Mouse (Mus musculus) spleen, adult 2 months (tissue): Measurements from ENCODE around the gene Ak2.

Experiments used
- CTCF ChIP-seq: fragments of 200-500 bp; IDR thresholded peaks from 2 replicates; pipeline ENCODE4 v1.5.1; 2011; ENCODE audit warnings: mild to moderate bottlenecking, inconsistent platforms; ENCODE audit not compliant: insufficient read depth, insufficient read length, insufficient replicate concordance; ENCODE audit errors: extremely low read depth
- POLR2A ChIP-seq: fragments of 200-500 bp; IDR thresholded peaks from 2 replicates; pipeline ENCODE4 v1.6.1; 2011; ENCODE audit warnings: low read depth, low read length, inconsistent platforms

DNA sequence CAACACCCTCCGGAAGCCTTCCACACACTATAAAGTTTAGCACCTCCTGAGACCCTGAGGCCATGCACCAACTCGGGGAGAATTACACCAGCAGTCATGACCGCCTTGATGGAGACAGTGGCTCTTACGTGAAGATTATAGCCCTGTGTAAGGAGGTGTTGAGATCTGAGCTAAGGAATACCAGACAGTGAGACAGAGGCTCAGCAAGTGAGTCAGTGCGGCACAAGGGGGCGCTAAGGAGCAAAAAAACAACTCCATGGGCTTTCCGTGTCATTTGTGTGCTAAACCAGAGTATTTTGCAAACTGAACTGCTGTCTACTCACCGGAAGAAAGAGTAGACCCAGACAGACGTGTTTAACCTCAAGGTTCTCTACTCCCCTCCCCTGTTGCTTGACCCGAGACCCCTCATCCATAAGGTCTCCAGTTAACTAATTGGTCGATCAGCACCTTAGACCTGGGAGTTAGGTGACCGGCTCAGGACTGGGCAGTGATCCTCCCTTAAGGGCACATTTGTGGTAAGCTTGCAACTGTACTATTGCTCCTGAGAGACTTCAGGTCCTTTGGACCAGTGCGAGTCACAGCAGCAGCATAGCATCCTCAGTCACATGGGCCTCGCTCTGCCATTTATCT lies 20.6 kb upstream of the Ak2 start:
- TF ChIP-seq CTCF (peak; percentile 86; the same call in 1 of the 2 replicates), POLR2A (no peak)
